Mouse (Mus musculus) layer of hippocampus, adult 8-10 months (tissue): ENCODE results near the gene Brd9. TPM values are rescaled to one million over a fixed set of nuclear protein-coding genes. Genes with fewer than 3 reads are reported as not detected.

Experiments used
- DNase-seq, 2 experiments: peaks; one replicate each; pipeline ENCODE4 v3.0.0; 2022; ENCODE audit warnings: low spot score in 2 of 2
- total RNA-seq, 4 experiments: library from RNA; stranded (reverse); gene quantifications; 2 replicates each; pipeline ENCODE4 v1.2.4; 2022

Gene Brd9
- 100 to 1,000 TPM; 107 to 121 (median 112) TPM for total RNA-seq

DNA sequence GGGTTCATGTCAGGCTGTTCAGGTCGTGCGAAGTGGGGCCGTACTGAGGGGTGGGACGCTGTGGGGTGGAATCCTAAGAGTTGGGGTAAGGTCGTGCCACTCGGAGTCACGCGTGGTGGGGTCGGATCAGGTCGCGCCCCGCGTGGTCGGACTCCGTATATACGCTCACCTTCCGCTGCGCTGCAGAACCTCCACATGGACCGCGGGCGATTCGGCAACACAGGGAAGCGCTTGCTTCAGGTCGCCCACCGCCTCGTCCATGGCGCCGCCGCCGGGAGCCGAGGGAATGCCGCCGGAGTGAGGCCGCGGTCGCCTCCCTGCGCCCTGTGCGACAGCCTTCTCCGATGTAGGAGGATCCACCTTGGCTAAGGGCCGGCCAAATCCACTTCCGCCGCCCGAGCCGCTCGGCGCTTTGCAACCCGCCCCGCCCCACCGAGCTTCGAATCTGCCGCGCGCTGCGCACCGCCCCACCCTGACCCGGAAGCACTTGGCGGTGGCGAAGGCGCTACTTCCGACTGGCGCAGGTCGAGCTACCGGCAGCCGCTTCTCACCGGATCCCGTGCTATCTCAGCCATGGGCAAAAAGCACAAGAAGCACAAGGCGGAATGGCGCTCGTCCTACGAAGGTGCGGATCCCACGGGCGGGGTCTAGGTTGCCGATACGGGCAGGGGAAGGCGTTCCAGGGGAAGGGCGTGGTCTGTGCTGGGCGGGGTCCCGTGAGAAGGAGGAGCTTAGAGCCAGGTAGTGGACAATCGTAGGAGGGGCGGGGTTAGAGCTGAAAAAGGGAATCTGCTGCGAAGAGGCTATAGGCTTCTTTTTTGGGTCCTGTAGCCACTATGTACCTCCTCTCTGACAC, at the start of gene Brd9, which contains the start of gene Trip13:
Gene Brd9, plus strand, starts transcription at position 491 of the 856 bp plus-strand sequence.
Gene Trip13, minus strand, starts transcription at position 464 of the 856 bp plus-strand sequence.
- peak; percentile 81 to 87 for DNase-seq

DNA sequence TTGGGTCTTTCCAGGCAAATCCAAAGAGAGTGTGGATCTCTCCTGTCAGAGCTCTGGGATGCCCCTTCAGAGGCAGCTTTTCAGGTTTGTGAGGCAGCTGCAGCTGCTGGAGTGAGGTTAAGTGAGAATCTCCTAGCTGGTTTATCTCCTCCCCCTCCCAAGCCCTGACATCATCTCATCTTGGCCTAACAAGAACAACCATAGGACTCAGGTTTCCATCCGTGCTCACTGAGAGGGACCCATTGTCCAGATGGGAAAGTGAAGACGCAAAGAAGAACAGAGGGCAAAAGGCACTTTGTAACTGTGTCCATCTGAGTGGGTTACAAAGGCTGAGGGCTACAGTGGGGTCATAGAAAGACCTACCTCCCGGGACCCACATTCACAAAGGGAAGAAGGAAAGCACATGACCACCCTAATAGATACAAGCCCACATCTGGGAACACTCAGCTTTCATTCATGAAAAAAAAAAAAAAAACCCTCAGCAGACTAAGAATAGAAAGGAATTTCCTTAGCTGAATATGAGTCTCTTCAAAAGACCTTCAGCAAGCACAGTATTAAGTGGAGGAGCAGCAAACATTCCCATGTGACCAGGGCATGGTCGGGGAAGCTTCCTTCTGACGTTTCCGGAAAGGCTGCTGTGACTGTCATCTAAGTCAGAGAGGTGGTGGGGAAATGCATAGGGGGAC, 45.0 kb upstream of the Brd9 start:
- DNase-seq = no peak

GRCm38 (mm10) chr13:73897561-73897960, 40.0 kb upstream of the Brd9 start:
- no peak for DNase-seq

- DNase-seq = no peak
These were observed 30.5 kb upstream of the Brd9 start for GRCm38 (mm10) chr13:73907136-73907535.

DNA sequence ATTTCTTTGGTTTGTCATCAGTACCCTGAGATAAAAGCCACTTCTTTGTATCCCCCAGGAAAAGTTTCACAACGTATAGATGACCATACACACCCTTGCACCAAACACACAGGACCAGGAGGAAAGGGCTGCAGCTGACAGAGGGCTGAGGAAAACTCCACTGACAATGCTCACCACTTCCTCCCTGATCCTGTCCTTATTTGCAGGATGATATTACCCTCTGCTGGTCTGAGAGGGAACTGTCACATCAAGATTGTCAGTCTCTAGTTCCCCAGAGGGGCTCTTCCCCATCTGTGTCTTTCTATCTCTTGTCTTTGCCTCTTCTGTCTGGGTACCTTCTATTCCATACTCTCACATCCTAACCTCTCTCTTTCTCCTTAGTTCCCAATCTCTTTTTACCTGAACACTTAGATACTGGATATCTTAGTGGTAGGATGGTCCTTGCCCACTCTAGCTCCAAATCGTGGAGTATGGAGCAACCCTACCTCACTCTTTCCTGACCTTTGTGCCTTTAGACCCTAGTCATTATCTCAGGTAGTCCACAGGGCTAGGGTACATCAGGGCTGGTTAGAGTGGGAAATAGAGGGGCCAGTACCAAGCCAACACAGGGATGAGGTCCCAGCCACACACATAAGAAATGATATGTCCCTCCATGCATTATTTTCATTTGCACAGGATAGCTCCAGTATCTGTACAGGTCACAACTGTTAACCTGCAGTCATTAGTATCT, 29.8 kb upstream of the Brd9 start:
- DNase-seq = peak; percentile 11 to 18

DNA sequence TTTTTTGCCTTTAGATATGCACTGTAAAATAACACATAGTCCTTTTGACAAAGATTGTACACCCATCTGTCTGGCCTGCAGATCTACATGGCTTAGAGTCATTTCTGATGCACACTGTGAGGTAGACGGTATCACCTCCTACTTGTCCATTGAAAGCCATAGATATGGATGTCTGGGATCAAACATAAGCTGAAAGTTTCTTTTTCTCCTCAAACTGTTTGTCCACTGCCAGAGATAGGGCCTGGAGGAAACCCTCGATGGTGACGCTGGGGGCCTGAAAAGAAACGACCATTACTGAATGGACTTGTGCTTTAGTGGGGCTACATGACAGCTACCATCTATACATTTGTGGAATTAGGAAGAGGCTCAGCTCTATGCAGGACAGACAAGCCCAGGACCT, 24.5 kb upstream of the Brd9 start:
- DNase-seq = no peak

DNA sequence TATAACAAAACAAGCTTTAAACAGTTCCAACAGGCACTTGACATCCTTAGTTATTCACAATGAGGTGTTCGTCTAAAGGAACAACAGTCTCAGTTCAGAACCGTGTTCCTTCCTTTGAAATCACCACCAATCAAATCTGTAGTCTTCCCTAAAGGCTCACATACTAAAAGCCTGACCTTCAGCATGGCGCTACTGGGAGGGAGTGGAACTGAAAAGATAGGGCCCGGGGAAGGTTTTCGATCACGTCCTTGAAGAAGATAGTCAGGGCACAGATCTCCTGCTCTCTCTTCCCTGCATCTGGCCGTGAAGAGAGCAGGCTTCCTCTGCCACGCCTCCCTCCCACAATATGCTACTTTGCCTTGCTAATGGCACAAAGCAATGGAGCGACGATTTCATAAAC, 5.4 kb upstream of the Brd9 start:
- no peak for DNase-seq

DNA sequence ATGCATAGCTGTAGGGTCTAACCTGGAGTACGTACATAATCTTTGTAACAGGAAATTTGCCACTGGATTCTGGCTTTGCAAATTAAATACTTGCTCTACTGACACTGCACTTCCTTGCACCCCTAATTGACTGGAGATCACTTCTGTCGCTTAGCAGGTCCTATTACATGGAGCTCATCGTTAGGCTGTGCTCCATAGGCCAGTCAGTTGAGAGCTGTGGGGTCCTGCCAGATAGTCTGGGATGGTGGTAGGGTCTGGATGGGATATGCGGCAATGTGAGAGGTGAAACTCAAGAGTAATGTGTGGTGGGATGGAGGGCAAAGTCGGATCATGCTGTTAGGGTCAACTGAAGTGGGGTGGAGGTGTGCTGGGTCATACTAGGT, 682 bp upstream of the Brd9 start:
- no peak for DNase-seq

GRCm38 (mm10) chr13:73938177-73938560, 558 bp downstream of the Brd9 start:
- DNase-seq = no peak

DNA sequence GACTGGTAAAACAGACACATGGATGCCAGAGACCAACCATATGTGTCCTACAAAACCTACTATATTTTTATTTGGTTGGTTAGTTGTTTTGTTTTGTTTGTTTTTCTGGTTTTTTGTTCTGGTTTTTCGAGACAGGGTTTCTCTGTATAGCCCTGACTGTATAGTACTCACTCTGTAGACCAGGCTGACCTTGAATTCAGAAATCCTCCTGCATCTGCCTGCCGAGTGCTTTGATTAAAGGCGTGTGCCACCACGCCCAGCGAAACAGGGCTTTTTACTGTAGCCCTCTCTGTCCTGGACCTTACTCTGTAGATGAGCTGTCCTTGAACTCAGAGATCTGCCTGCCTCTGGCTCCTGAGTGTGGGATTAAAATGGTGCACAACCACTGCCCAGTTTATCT, 1.5 kb downstream of the Brd9 start:
- DNase-seq = no peak

GRCm38 (mm10) chr13:73944606-73945005, 7.0 kb downstream of the Brd9 start:
- no peak for DNase-seq

DNA sequence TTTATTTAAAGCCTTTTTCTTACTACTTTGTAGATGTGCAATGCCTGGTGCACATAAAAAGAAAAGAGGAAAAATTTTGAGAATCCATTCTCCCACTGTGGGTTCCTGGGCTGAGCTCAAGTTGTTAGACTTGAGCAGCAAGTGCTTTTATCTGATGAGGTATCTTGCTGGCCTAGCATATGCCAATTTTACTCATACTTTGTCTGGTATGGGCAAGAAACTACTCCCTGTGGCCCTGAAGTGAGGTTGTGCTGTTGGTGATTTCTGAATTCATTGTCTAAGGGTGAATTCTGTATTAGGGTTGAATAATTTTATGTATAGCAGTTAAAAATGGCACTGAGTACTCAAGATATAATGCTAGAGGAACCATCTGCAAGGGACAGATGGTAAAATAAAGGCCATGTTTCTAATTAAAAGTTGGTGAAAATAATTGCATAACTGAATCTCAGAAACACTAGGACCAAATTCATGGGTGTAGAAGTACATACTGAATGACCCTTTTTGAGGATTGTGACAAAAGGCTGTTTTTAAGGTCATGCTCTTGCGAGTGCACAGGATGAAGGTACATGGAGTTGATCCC, 16.0 kb downstream of the Brd9 start:
- no peak for DNase-seq

DNA sequence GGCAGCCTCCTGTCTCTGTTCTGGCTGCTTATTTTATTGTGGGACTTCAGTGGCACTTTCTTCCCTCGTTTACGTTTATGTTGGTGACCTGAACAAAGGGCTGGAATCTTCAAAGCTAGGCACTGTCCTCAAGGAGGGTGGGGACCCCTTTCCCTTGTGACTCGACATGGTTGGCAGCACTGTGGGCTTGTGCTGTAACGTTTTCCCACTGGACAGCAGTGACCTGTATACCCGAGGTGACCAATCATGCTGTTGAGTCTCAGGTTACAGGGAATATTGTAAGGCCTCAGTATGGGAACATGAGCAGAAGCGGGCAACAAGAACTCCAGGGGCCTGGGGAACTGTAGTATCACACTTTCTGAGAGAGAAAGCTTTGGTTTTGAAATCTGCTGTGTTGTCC, 17.1 kb downstream of the Brd9 start:
- DNase-seq = no peak

GRCm38 (mm10) chr13:73955531-73955930, 17.9 kb downstream of the Brd9 start:
- no peak for DNase-seq

- DNase-seq = peak in 1 of 2 experiments; percentile 32
These were observed 22.6 kb downstream of the Brd9 start for GRCm38 (mm10) chr13:73960117-73960652.

DNA sequence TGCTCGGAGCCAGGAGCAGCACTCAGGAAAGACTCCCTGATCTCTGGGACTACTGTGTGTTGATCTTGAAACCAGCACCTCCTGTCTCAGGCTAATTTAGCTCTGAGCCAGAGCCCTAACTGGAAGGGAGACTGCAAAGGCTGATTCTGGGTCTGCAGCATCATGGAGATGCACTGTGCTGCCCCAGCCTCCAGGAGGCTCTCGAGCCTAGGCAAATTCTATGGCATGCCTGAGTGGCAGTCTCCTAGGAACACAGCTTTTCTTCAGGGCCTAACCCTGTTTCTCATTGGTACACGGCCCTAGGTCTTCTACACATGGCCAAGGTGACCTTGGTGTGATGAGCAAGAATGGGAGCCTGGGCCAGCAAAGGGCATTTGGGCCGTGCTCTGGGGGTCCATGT, 23.6 kb downstream of the Brd9 start:
- DNase-seq = no peak

- DNase-seq = no peak
These were observed 25.9 kb downstream of the Brd9 start, which contains the start of gene Zdhhc11 for GRCm38 (mm10) chr13:73963551-73963950. Zdhhc11 (plus strand) TSS chr13:73963851.

DNA sequence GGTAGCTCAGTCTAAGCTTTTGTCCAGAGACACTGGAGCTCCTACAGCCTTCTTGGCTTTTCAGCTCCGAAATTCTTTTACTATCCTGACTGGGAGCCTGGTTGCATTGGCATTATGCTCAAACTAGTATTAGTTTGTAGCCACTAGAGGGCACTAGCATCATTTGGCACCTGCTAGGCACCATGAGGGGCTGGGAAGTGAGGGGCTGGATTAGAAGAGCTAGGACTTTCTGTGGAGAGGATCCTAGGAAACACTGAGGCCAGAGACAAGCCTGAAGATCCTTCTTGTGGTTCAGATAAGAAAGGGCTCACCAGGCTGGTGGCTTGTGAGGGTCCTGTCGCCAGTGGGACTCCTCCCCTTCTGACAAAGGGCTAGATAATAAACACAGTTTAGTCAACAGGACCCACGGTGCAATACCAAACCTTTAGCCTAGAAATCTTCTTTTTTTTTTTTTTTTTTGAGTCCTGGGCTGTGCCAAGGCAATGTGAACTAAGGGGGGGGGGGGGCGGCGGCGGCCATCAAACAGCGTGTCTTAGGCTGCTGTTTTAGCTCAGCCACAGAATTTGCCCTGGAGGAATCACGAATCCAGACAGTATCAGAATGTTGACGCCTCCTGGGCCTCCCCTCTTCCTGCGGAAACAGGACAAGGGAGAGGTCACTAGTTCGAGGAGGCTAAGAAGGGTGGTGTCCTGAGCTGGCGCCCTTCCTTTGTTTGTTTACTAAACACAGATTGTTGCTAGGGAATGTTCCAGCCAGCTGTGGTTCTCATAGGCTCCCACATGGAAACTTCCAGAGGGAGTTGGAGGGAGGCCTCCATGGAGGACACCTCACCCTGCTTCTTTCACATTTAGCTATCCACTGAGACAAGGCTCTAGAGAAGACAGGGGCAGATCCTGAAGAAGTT, 33.2 kb downstream of the Brd9 start:
- DNase-seq = peak; percentile 26 to 59

DNA sequence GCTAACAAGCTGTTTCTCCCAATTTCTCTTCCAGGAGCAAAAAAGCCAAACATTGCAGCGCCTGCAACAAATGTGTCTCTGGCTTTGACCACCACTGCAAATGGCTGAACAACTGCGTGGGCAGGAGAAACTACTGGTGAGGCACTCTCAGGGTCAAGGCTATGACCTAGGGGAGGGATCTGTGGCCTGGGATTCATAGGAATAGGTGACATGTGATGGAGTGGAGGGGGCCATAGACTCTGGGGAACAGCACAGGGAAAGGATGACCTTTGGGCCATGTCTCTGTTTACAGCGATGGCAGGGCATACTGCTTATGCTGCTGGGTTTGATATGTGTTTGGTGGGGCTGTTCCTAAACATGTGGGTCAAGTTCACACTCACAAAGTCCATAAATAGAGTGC, 36.9 kb downstream of the Brd9 start:
- DNase-seq = no peak

- no peak for DNase-seq
These were observed 39.3 kb downstream of the Brd9 start for GRCm38 (mm10) chr13:73976935-73977334.
